Mouse (Mus musculus): ENCODE measurements at regions not wholly inside any gene's neighbourhood (a gene's known extent, or its start where the extent isn't known, plus 50 kb on each side); places are given as distances from the start of the nearest gene placed in this dataset.

DNA sequence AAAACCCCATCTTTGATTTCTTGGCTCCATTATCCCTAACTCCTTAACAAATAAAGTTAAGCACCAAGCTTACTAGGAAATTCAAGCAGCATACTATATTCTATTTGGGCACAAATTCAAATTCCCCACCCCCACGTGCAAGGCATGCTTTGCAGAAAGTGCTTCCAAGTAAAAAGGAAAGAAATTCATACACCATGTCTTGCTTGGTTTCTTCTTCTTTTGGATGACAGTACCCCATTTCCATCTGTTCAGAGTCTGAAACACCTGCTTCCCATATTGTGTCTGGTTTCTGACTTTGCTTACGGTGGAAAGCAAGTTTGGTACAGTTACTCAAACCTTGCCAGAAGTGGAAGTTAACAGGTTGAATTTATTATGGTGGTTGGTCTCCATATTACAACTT, 353.5 kb downstream of the Nsun3 start:
- TF ChIP-seq CTCF (IDR thresholded peaks at IDR 0.05; ENCODE audit: extremely low read depth, insufficient read depth, low read length) (no peak), POLR2A (IDR thresholded peaks at IDR 0.05; ENCODE audit: extremely low read depth, insufficient read depth, low read length) (no peak)

Data from cortical plate, adult 2 months (tissue).